Mouse (Mus musculus) heart, postnatal 14 days (tissue): ENCODE data around the gene Actr10. TPM values are rescaled to one million over a fixed set of nuclear protein-coding genes. Genes with fewer than 3 reads are reported as not detected.

Experiments used
- DNase-seq, 2 experiments: peaks; one replicate each; pipeline ENCODE4 v3.0.0; 2021 to 2022
- intact Hi-C: fragments of 180-260 bp; cut with DNase I; formaldehyde crosslinking; loops from one replicate; pipeline ENCODE4 v1.15.1; 2025
- total RNA-seq, 2 experiments: library from RNA; stranded (reverse); gene quantifications; 2 replicates each; pipeline ENCODE4 v1.2.3; 2021

The Actr10 gene
- total RNA-seq, 2 experiments from 2014 or later = 136 to 141 TPM

DNA sequence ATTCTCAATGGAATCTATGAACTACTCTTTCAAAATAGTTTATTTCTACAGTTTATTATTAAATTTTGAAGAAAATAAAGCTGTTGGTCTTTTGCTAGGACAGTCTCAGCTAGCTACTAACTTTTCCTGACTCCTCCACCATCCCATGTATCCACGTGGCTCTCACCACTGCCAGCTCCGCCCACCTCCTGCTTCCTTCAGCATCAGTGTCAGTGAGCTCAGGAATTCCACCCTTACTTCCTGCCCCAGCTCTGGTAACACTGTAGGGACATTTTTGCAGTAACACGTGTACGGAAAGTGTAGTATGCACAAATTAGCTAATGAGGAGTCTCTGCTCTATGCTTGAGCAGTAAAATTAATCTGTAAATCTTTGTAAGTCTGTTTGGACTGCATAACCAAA is 72.1 kb downstream of the Actr10 start:
- DNase-seq = peak; percentile 42 to 51
- intact Hi-C loops = no loop called here

Other genes starting within 250 kb of the Actr10 start
- gene Frmd6, start 112.3 kb upstream of the Actr10 start, total RNA-seq = 10 to 100 TPM; 38.3 to 41.1 TPM
- 100 to 1,000 TPM; 218 to 231 TPM for gene Psma3, start 36.8 kb downstream of the Actr10 start, total RNA-seq
- 10 to 100 TPM; 16.9 TPM for gene Arid4a, start 78.1 kb downstream of the Actr10 start, total RNA-seq
- 1 to 10 TPM; 1.3 to 2.4 TPM for gene Tomm20l, start 173.6 kb downstream of the Actr10 start, total RNA-seq
- gene Timm9, start 198.8 kb downstream of the Actr10 start, total RNA-seq = 10 to 100 TPM; 29.5 to 33.9 TPM
- gene 2700049A03Rik, start 199.0 kb downstream of the Actr10 start, total RNA-seq = 1 to 10 TPM; 3.8 TPM